Mouse (Mus musculus) neutrophil, adult 5-6 weeks (primary cell): ENCODE results near the gene Cbfb. TPM values are rescaled to one million over a fixed set of nuclear protein-coding genes. Genes with fewer than 3 reads are reported as not detected.

Experiments used
- ATAC-seq: fragments of 151-379, 151-347 bp; 2 replicates; pipeline ENCODE4 v1.8.0; 2017; ENCODE audit warnings: mild to moderate bottlenecking, moderate TSS enrichment; ENCODE audit not compliant: insufficient number of reproducible peaks, poor library complexity, low FRiP score, severe bottlenecking; ENCODE audit errors: extremely low read depth
- total RNA-seq: library from RNA; stranded (forward); fragments of 200-1000 nt; gene quantifications from 2 replicates; pipeline ENCODE4 v1.2.3, GENCODE M21; 2017

The Cbfb gene
- total RNA-seq, 1 experiment from 2014 or later = 135 TPM

GRCm38 (mm10) chr8:105264024-105264982 lies 93.8 kb downstream of the Cbfb start, which contains the start of the genes Tradd and Fbxl8:
Gene Tradd (minus strand): TSS chr8:105264609.
Gene Fbxl8 (plus strand): TSS chr8:105264648.
- ATAC-seq = peak; percentile 37; the same call in 1 of the 2 replicates

- peak; percentile 74 for ATAC-seq
Measured at GRCm38 (mm10) chr8:105265128-105265527, 94.7 kb downstream of the Cbfb start.

- ATAC-seq = peak; percentile 48; the same call in 1 of the 2 replicates
Measured at GRCm38 (mm10) chr8:105266775-105267174, 96.3 kb downstream of the Cbfb start.

Other genes starting within 250 kb of the Cbfb start
- not detected in 2 replicates for gene Ces2e, start 244.4 kb upstream of the Cbfb start, total RNA-seq
- gene Ces2f, start 223.3 kb upstream of the Cbfb start, total RNA-seq = 0.86 and 1.5 TPM in 2 replicates
- gene Ces2g, start 209.0 kb upstream of the Cbfb start, total RNA-seq = not detected in 2 replicates
- gene Ces2h, start 169.8 kb upstream of the Cbfb start, total RNA-seq = not detected in 2 replicates
- gene Ces3a, start 122.1 kb upstream of the Cbfb start, total RNA-seq = not detected in 2 replicates
- gene Ces3b, start 86.9 kb upstream of the Cbfb start, total RNA-seq = not detected in 2 replicates
- gene Ces4a, start 38.9 kb upstream of the Cbfb start, total RNA-seq = not detected in 2 replicates
- 28.0 and 29.0 TPM in 2 replicates for gene D230025D16Rik, start 54.5 kb downstream of the Cbfb start, total RNA-seq
- 0.35 and 0.74 TPM in 2 replicates for gene B3gnt9, start 84.5 kb downstream of the Cbfb start, total RNA-seq
- 15.7 and 19.2 TPM in 2 replicates for gene Tradd, start 93.9 kb downstream of the Cbfb start, total RNA-seq
- 4.0 and 4.5 TPM in 2 replicates for gene Fbxl8, start 94.0 kb downstream of the Cbfb start, total RNA-seq
- not detected in 2 replicates for gene Hsf4, start 99.1 kb downstream of the Cbfb start, total RNA-seq
- gene Nol3, start 105.5 kb downstream of the Cbfb start, total RNA-seq = not detected in 2 replicates
- gene 4931428F04Rik, start 119.2 kb downstream of the Cbfb start, total RNA-seq = 1.2 and 2.7 TPM in 2 replicates
- 0.49 and 1.3 TPM in 2 replicates for gene Exoc3l, start 125.4 kb downstream of the Cbfb start, total RNA-seq
- 42.5 and 47.1 TPM in 2 replicates for gene E2f4, start 127.0 kb downstream of the Cbfb start, total RNA-seq
- gene Elmo3, start 134.9 kb downstream of the Cbfb start, total RNA-seq = 2.9 and 5.0 TPM in 2 replicates
- gene Lrrc29, start 155.6 kb downstream of the Cbfb start, total RNA-seq = 3.3 and 4.9 TPM in 2 replicates
- gene Tmem208, start 155.7 kb downstream of the Cbfb start, total RNA-seq = 27.6 and 39.2 TPM in 2 replicates
- gene Fhod1, start 177.3 kb downstream of the Cbfb start, total RNA-seq = 21.8 and 22.2 TPM in 2 replicates
- gene Slc9a5, start 178.2 kb downstream of the Cbfb start, total RNA-seq = 0.35 and 0.49 TPM in 2 replicates
- not detected in 2 replicates for gene Plekhg4, start 202.6 kb downstream of the Cbfb start, total RNA-seq
- not detected in 2 replicates for gene Kctd19, start 242.8 kb downstream of the Cbfb start, total RNA-seq
- not detected in 2 replicates for gene Lrrc36, start 242.9 kb downstream of the Cbfb start, total RNA-seq